Mouse (Mus musculus) testis, adult 2 months (tissue): ENCODE results near the gene Rptor. TPM values are rescaled to one million over a fixed set of nuclear protein-coding genes. Genes with fewer than 3 reads are reported as not detected.

Experiments
- H3K27ac ChIP-seq: fragments of 200-500 bp; 2 replicates; pipeline ENCODE4 v1.5.1; 2012; ENCODE audit warnings: low read depth, low read length; ENCODE audit not compliant: control insufficient read depth, insufficient read depth
- H3K27me3 ChIP-seq: fragments of 200-500 bp; 2 replicates; pipeline ENCODE4 v1.6.1; 2012; ENCODE audit warnings: mild to moderate bottlenecking, low read length, moderate library complexity; ENCODE audit not compliant: control insufficient read depth, insufficient read depth
- H3K36me3 ChIP-seq: fragments of 200-500 bp; 2 replicates; pipeline ENCODE4 v1.6.1; 2012; ENCODE audit warnings: mild to moderate bottlenecking, low read length; ENCODE audit not compliant: control insufficient read depth, insufficient read depth
- H3K4me1 ChIP-seq: fragments of 200-500 bp; 2 replicates; pipeline ENCODE4 v1.6.1; 2012; ENCODE audit warnings: low read length; ENCODE audit not compliant: control insufficient read depth, insufficient read depth
- H3K4me3 ChIP-seq: fragments of 200-500 bp; 2 replicates; pipeline ENCODE4 v1.5.1; 2012; ENCODE audit warnings: low read depth, mild to moderate bottlenecking, low read length, moderate library complexity, mixed read lengths; ENCODE audit not compliant: control insufficient read depth
- CTCF ChIP-seq: fragments of 200-500 bp; IDR thresholded peaks from 2 replicates; pipeline ENCODE4 v1.5.1; 2012; ENCODE audit warnings: low read depth, mild to moderate bottlenecking, inconsistent platforms, low read length, moderate library complexity; ENCODE audit not compliant: control insufficient read depth, insufficient read depth, insufficient replicate concordance
- POLR2A ChIP-seq: fragments of 200-500 bp; IDR thresholded peaks from 2 replicates; pipeline ENCODE4 v1.6.1; 2012; ENCODE audit warnings: low read depth, mild to moderate bottlenecking, inconsistent platforms, low read length, moderate library complexity; ENCODE audit not compliant: control insufficient read depth
- polyA plus RNA-seq: library from polyadenylated mRNA; depleted of rRNA; stranded (reverse); fragments of >200 nt; gene quantifications from 2 replicates; pipeline ENCODE4 v1.2.3, GENCODE M21; 2012

The Rptor gene
- polyA plus RNA-seq, 1 experiment = 25.4 TPM

DNA sequence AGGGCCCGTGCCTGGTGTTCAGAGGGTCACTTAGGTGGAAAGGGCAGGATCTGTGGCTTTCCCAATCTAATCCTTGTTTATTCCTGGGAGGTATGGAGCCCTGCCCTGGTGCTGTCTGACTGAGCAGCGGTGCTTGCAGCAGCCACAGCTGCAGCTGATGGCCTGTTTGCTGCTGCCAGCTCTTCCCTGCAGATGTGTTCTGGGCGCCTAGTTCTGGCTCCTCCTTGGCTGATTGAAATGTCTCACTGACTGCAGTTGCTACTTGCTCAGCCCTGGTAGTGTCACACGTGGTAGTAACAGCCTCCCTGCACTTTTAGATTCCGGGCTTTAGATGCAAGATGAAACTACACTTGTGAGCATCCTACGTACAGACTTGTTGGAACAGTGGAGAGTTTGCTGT is 264.1 kb downstream of the Rptor start:
- H3K4me1 ChIP-seq = no peaks in the 10 kb centered on the region
- H3K4me3 ChIP-seq = peak overlapping the region; percentile 48
- TF ChIP-seq CTCF = no peak
- no peaks in the 10 kb centered on the region; the same call in 1 of the 2 replicates for H3K36me3 ChIP-seq
- H3K27me3 ChIP-seq = no peaks in the 10 kb centered on the region
- no peak overlapping the region for H3K27ac ChIP-seq

DNA sequence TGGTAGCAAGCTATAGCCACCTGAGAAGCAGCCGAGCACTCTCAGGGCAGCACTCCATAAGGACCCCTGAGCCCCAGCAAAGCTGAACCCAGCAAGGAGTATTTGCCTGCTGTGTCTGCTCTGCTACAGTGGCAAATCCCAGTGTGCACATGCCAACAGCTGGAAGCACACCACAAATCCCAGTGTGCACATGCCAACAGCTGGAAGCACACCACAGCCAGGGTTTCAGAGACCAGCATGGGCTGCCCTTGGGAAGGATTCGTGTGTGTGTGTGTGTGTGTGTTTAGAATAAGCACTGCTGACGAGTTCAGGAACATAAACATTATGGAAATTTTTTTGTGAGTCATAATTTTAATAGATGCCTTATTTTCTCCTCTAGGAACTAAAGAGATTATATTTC is 265.4 kb downstream of the Rptor start:
- Histone ChIP-seq H3K4me1 (no peaks in the 10 kb centered on the region), H3K36me3 (no peaks in the 10 kb centered on the region; the same call in 1 of the 2 replicates), H3K27ac (no peak overlapping the region), H3K27me3 (no peaks in the 10 kb centered on the region), H3K4me3 (no peak overlapping the region)
- no peak for TF ChIP-seq CTCF
- TF ChIP-seq POLR2A = no peak

DNA sequence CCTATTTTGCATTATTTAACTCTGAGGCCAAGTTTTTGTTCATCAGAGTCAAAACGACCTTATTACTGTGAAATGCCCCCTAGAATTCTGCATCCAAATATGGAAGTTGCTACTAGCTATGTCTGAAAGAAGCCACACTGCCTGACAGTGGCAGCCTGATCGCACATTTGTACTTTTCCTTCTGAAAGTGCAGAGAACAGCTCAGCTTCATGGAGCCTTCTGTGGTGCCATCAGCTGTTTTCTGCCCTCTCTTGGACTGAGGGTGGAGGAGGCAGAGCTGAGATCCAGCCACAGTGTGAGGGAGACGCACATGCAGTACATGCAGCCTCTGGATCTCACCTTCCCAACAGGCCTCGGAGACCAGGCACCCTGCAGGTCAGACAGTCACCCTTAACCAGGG is 265.9 kb downstream of the Rptor start:
- Histone ChIP-seq H3K27me3 (no peaks in the 10 kb centered on the region), H3K4me3 (no peak overlapping the region), H3K27ac (no peak overlapping the region), H3K36me3 (no peaks in the 10 kb centered on the region; the same call in 1 of the 2 replicates), H3K4me1 (no peaks in the 10 kb centered on the region)
- TF ChIP-seq POLR2A (no peak), CTCF (no peak)

DNA sequence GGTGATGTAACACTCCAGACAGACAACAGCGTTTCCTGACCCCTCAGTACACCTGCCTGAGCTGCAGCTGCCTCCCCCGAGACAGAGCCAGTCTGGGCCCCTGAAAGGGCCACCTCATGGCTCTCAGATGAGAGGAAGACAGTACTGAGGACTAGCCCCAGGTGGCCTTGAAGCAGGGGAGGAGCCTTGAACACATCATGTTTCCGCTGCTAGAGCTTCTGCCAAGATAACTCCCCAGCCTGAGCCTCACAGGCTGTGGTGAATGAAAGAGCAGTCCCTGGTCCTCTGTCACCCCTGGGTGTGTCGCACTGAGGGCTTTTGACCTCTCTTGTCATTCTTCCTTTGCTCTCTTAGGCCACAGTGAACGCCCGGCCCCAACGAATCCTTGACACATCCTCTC is 268.4 kb downstream of the Rptor start:
- Histone ChIP-seq H3K27me3 (no peaks in the 10 kb centered on the region), H3K27ac (no peak overlapping the region), H3K36me3 (no peaks in the 10 kb centered on the region), H3K4me1 (no peaks in the 10 kb centered on the region), H3K4me3 (no peak overlapping the region)
- TF ChIP-seq CTCF = no peak
- no peak for TF ChIP-seq POLR2A

DNA sequence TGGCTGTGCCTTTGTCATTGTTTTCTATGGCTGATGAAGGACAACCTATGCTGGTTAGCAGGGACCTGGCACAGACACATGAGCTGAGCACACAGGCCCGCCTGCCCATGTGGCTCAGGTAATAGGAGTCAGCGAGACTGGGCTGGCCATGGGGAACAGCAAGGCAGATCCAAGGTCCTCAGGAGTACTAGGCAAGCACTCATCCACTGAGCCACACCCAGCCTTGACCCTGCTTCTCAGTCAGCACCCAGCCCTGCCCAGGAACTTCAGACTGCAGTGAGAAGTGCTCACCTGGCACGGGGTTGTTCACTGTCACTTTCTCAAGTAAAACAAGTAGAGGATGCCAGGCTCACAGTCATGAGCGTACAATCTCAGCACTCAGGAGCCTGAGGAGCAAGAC is 270.9 kb downstream of the Rptor start:
- H3K4me1 ChIP-seq = no peaks in the 10 kb centered on the region
- no peaks in the 10 kb centered on the region for H3K36me3 ChIP-seq
- no peaks in the 10 kb centered on the region for H3K27me3 ChIP-seq
- no peak for TF ChIP-seq POLR2A
- H3K27ac ChIP-seq = no peak overlapping the region
- H3K4me3 ChIP-seq = no peak overlapping the region

DNA sequence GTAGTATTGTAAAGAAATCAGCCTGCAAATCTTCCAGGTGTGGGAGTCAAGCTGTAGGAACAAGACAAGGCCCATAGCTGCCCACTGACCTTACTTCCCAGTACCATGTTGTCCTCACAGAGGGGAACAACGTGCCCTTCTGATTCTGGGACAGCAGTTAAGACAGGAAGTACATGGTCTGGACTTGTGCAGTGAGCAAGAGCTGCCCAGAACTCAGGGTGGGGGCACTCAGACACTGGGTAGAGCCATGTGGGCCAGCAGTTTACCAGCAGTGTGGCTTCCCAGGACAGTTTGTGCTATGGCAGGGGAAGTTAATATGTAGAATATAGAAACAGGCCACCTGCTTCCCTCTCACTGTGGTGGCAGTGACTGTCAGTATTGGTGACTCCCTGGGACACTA is 272.1 kb downstream of the Rptor start:
- TF ChIP-seq CTCF = no peak
- no peak for TF ChIP-seq POLR2A
- no peaks in the 10 kb centered on the region for H3K36me3 ChIP-seq
- no peaks in the 10 kb centered on the region for H3K4me1 ChIP-seq
- H3K27ac ChIP-seq = no peak overlapping the region
- H3K4me3 ChIP-seq = no peak overlapping the region
- no peaks in the 10 kb centered on the region for H3K27me3 ChIP-seq

DNA sequence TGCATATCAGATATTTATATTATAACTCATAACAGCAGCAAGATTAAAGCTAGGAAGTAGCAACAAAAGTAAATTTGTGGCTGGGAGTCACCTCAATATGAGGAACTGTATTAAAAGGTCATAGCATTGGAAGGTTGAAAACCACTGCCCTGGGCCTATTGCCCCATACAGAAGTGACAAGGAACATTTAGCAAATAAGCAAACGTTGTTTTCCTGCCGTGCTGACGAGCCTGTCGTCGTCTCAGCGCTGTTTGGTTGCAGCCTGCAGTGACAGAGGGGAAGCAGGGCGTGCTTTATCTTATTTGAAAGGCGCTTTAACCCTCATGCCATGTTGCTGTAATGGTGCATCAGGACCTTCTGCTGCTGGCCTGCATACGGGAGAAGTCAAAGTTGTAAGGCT is 273.0 kb downstream of the Rptor start:
- TF ChIP-seq CTCF = no peak
- no peak for TF ChIP-seq POLR2A
- Histone ChIP-seq H3K27ac (no peak overlapping the region), H3K36me3 (no peaks in the 10 kb centered on the region), H3K4me3 (no peak overlapping the region), H3K27me3 (no peaks in the 10 kb centered on the region), H3K4me1 (no peaks in the 10 kb centered on the region)

DNA sequence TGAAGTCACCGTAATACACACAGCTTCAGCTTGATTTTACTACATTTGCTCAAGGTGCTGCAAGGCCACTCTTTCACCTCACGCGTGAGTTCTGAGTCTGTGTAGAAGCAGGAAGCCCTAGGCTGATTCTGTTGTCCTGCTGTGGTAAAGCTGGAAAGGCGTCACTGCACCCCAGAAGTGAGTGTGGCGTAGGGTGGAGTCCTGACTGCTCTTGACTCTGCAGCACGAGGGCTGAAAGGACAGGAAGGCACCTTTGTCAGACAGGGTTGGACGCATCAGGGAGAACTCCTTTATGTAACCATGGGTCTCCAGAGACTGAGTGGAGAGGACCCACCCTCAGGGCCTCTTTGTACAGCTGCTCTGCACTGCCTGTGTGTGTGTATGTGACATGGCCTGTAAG is 274.4 kb downstream of the Rptor start:
- Histone ChIP-seq H3K36me3 (no peaks in the 10 kb centered on the region), H3K4me1 (no peaks in the 10 kb centered on the region), H3K4me3 (no peak overlapping the region), H3K27me3 (no peaks in the 10 kb centered on the region), H3K27ac (no peak overlapping the region)
- TF ChIP-seq CTCF (no peak), POLR2A (no peak)
